Mouse (Mus musculus) liver, postnatal 0 days (tissue): Measurements from ENCODE around the gene Ctla4. TPM values are rescaled to one million over a fixed set of nuclear protein-coding genes. Genes with fewer than 3 reads are reported as not detected.
A peak's percentile ranks its signal among the peaks of the same experiment; 100 is the strongest.

Experiments
- ATAC-seq: fragments of 200-750 bp; cut with Nextera tagmentation; 2 replicates; pipeline ENCODE4 v1.8.0; 2017; ENCODE audit warnings: mild to moderate bottlenecking, moderate library complexity
- DNase-seq: peaks from one replicate; pipeline ENCODE4 v3.0.0-alpha.2; 2016
- H3K27ac ChIP-seq: fragments of 300-500 bp; sonication (generic); 2 replicates; pipeline ENCODE4 v1.5.1; 2014; ENCODE audit warnings: antibody characterized with exemption, moderate library complexity, mild to moderate bottlenecking, low read depth
- H3K27me3 ChIP-seq: fragments of 300-500 bp; sonication (generic); 2 replicates; pipeline ENCODE4 v1.6.1; 2014; ENCODE audit warnings: low read length, control low read depth, mixed read lengths; ENCODE audit not compliant: insufficient read depth
- H3K36me3 ChIP-seq: fragments of 300-500 bp; sonication (generic); replicated peaks from 2 replicates; pipeline ENCODE4 v1.6.1; 2014; ENCODE audit warnings: mild to moderate bottlenecking, control low read depth, low read length, moderate library complexity, mixed read lengths; ENCODE audit not compliant: insufficient read depth
- H3K4me1 ChIP-seq: fragments of 300-500 bp; sonication (generic); 2 replicates; pipeline ENCODE4 v1.6.1; 2014; ENCODE audit warnings: antibody characterized with exemption, mild to moderate bottlenecking, control low read depth; ENCODE audit not compliant: insufficient read depth
- H3K4me2 ChIP-seq: fragments of 300-500 bp; sonication (generic); 2 replicates; pipeline ENCODE4 v1.6.1; 2014; ENCODE audit warnings: low read depth, mild to moderate bottlenecking, low read length, moderate library complexity, mixed read lengths
- H3K4me3 ChIP-seq: fragments of 300-500 bp; sonication (generic); 2 replicates; pipeline ENCODE4 v1.5.1; 2014; ENCODE audit warnings: low read depth, low read length
- H3K9ac ChIP-seq: fragments of 300-500 bp; sonication (generic); replicated peaks from 2 replicates; pipeline ENCODE4 v1.6.1; 2014; ENCODE audit warnings: mild to moderate bottlenecking, moderate library complexity
- H3K9me3 ChIP-seq: fragments of 300-500 bp; sonication (generic); 2 replicates; pipeline ENCODE4 v1.6.1; 2016; ENCODE audit warnings: mild to moderate bottlenecking, control low read depth, low read length, mixed read lengths
- CTCF ChIP-seq: sonication (generic); IDR thresholded peaks from 2 replicates; pipeline ENCODE4 v1.5.1; 2016; ENCODE audit warnings: antibody characterized with exemption, low read depth
- EP300 ChIP-seq: IDR thresholded peaks from 2 replicates; pipeline ENCODE4 v1.6.1; 2016; ENCODE audit warnings: antibody characterized with exemption, low read depth, mild to moderate bottlenecking
- WGBS: fragments of 180-500 bp; shearing (Covaris S2); extraction: QIAGEN DNeasy Blood & Tissue Kit; methylation state at CpG from one replicate; pipeline ENCODE4 v1.1.7; 2014; ENCODE audit not compliant: insufficient replicate concordance; 5-methylcytosine and 5-hydroxymethylcytosine counted together
- polyA plus RNA-seq: library from polyadenylated mRNA; unstranded; fragments of >200 nt; fragmentation: Nextera tagmentation; extraction: Ambion mirVana; gene quantifications from 2 replicates; pipeline ENCODE4 v1.2.1, GENCODE M21; 2015

The Ctla4 gene
- polyA plus RNA-seq, 1 experiment from 2014 or later = not detected

DNA sequence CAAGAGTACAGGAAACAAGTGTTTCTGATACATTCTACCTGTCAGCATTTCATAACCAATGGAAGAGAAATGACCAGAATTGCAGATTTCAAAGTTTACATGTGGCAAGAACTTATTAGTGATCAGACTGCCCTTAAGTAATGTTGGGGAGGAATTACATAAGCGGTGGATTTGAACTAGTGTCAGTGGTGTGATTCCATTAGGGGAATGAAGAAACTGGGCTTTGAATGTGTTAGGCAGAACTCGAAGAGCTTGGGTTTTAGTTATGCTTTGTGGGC lies 12.1 kb downstream of the Ctla4 start:
- WGBS = 63% methylated on average over 2 of the region's 2 CpGs
- TF ChIP-seq EP300 (no peak), CTCF (no peak)
- no peaks in the 10 kb centered on the region for H3K4me1 ChIP-seq
- 0 out of 2 replicates have a peak overlapping the region, but pooled peaks have one; percentile 6 for H3K27ac ChIP-seq
- H3K9me3 ChIP-seq = no peaks in the 10 kb centered on the region
- DNase-seq = no peak
- H3K9ac ChIP-seq = no peak overlapping the region
- H3K4me3 ChIP-seq = no peak overlapping the region
- no peak overlapping the region for H3K4me2 ChIP-seq
- no peaks in the 10 kb centered on the region for H3K27me3 ChIP-seq
- ATAC-seq = 0 out of 2 replicates have a peak, but pooled peaks have one; percentile 29
- H3K36me3 ChIP-seq = no peaks in the 10 kb centered on the region

DNA sequence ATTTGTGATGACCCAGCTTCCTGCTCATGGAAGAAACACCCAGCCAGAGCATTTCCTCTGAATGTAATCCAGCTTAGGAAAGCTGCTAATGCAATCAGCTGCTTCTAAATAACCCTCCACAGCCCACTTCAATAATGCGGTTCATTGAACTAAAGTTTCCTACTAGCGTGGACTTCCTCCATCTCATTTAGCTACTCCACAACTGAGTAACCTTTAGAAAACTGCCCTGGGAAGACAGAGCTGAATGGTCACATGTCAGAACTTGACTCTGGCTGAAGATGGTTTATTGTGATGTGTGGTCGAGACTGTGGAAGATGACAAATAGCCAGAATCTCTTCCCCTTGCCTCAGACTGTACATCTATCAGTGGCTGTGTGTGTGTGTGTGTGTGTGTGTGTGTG lies 12.4 kb downstream of the Ctla4 start:
- Histone ChIP-seq H3K4me2 (no peak overlapping the region), H3K4me3 (no peak overlapping the region), H3K36me3 (no peaks in the 10 kb centered on the region), H3K27me3 (no peaks in the 10 kb centered on the region), H3K27ac (0 out of 2 replicates have a peak overlapping the region, but pooled peaks have one; percentile 6), H3K4me1 (no peaks in the 10 kb centered on the region), H3K9ac (no peak overlapping the region), H3K9me3 (no peaks in the 10 kb centered on the region)
- DNase-seq (no peak), ATAC-seq (peak; percentile 40; the same call in 1 of the 2 replicates)
- 54% methylated on average over 3 of the region's 3 CpGs for WGBS
- no peak for TF ChIP-seq EP300
- no peak for TF ChIP-seq CTCF

DNA sequence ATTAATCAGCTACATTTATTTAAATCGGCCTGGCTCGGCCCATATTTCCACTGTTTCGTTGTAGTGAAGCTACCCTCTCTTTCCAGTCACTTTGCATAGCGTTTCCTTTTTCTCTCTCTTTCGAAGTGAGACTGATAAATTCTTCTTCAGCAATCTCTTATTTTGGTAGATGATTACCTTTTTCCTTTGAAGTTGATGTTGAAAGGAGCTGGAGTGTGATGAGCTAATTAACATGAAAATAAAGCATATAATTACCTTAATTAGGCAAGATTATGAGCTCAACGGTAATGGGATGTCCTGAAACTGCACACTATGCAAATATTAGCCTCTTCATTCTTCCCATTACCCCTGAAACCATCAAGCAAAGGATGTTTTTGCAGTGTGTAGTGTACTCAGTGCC lies 15.7 kb downstream of the Ctla4 start:
- Histone ChIP-seq H3K4me1 (no peaks in the 10 kb centered on the region), H3K4me2 (no peak overlapping the region), H3K36me3 (no peaks in the 10 kb centered on the region), H3K4me3 (no peak overlapping the region), H3K27me3 (no peaks in the 10 kb centered on the region), H3K9ac (no peak overlapping the region), H3K27ac (no peak overlapping the region), H3K9me3 (no peaks in the 10 kb centered on the region)
- ATAC-seq = no peak
- DNase-seq = no peak
- 77% methylated on average over 6 of the region's 6 CpGs for WGBS
- no peak for TF ChIP-seq CTCF
- no peak for TF ChIP-seq EP300

DNA sequence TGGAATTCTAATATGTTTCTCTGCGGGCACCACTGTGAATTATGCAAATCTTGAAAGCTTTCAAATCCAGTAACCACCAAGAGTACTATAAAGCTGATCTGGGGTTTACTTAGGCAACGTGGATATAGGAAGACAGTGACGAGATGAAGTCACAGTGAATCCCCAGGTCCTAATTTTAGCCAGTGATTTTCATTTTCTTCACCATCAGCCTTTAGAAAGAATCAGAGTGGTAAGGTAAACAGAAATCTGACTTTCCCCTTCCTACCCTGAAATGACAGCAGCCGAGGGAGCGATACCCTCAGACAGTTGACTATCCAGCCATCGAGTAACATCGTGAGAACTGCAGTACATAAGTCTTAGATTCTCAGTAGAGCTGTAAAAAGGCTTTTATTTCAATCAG lies 16.3 kb downstream of the Ctla4 start:
- H3K4me2 ChIP-seq = no peak overlapping the region
- H3K4me1 ChIP-seq = no peaks in the 10 kb centered on the region
- no peak for ATAC-seq
- no peak for DNase-seq
- no peak overlapping the region for H3K4me3 ChIP-seq
- 79% methylated on average over 7 of the region's 7 CpGs for WGBS
- H3K9ac ChIP-seq = no peak overlapping the region
- H3K36me3 ChIP-seq = no peaks in the 10 kb centered on the region
- no peaks in the 10 kb centered on the region for H3K27me3 ChIP-seq
- no peak for TF ChIP-seq EP300
- TF ChIP-seq CTCF = no peak
- H3K27ac ChIP-seq = no peak overlapping the region
- no peaks in the 10 kb centered on the region for H3K9me3 ChIP-seq

DNA sequence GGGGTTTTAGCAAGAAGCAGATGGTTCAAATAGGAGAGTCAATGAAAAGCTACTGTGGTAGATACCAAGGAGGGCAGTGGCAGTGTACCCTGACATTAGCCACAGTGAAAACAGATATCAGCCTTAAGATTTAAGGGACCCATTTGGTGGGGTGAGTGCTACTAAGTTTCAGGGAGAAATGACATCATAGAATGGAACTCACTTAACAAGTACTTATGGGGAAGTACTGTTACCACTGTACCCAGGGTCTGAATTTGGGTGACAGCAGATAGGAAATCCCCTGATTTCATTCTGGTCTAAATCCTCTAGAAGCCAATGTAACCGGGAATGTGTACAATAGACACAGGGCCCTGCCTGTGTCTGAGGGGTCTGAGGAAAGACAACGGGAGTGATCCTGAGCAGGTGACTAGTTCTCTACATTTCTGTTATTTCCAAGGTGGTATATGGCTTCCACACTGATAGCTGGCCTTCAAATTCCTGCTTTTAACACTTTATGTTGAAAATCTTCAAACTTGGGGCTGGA lies 17.7 kb downstream of the Ctla4 start:
- TF ChIP-seq CTCF = no peak
- TF ChIP-seq EP300 = no peak
- H3K9me3 ChIP-seq = no peaks in the 10 kb centered on the region
- 78% methylated on average over 2 of the region's 2 CpGs for WGBS
- no peaks in the 10 kb centered on the region for H3K36me3 ChIP-seq
- H3K27ac ChIP-seq = no peak overlapping the region
- H3K4me2 ChIP-seq = no peak overlapping the region
- no peaks in the 10 kb centered on the region for H3K27me3 ChIP-seq
- DNase-seq (no peak), ATAC-seq (no peak)
- H3K4me1 ChIP-seq = no peaks in the 10 kb centered on the region
- no peak overlapping the region for H3K9ac ChIP-seq
- no peak overlapping the region for H3K4me3 ChIP-seq

DNA sequence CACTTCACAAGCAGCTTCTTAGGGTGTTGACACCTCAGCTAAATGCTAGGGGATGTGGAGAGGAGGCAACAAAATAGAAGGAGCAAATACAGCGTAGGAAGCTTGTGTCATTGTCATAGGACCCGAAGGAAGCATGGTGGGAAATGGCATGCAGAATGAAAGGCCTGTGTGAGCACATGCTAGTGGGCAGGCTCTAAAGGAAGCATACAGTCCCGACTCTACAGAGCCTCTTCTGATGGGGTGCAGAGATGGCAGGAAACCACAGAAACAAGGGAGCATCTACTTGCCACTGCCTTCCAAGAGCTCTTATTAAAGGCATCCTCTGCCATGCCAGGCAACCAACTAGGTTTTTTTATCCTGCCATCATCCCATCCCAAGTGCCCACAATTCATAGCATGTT lies 20.7 kb downstream of the Ctla4 start:
- no peak for ATAC-seq
- no peaks in the 10 kb centered on the region for H3K9me3 ChIP-seq
- H3K27ac ChIP-seq = no peak overlapping the region
- H3K9ac ChIP-seq = no peak overlapping the region
- 57% methylated on average over 3 of the region's 3 CpGs for WGBS
- H3K4me2 ChIP-seq = no peak overlapping the region
- no peak for TF ChIP-seq CTCF
- no peak for TF ChIP-seq EP300
- no peak overlapping the region for H3K4me3 ChIP-seq
- DNase-seq = no peak
- H3K36me3 ChIP-seq = no peaks in the 10 kb centered on the region
- H3K27me3 ChIP-seq = no peaks in the 10 kb centered on the region
- no peaks in the 10 kb centered on the region for H3K4me1 ChIP-seq

DNA sequence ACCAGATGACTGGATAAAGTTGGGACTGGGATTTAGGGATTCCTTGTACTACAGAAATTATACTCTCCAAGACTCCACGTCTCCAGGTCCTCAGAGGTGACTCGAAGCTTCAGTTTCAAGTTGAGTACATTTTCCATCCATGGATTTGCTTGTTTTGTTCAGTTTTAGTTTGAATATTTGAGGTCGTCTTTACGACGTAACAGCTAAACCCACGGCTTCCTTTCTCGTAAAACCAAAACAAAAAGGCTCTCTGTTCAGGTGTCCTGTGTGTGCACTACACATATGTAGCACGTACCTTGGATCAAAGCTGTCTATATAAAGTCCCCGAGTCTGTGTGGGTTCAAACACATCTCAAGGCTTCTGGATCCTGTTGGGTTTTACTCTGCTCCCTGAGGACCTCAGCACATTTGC lies 22.0 kb downstream of the Ctla4 start:
- H3K9ac ChIP-seq = no peak overlapping the region
- 65% methylated on average over 9 of the region's 9 CpGs for WGBS
- no peak overlapping the region for H3K27ac ChIP-seq
- no peak overlapping the region for H3K4me3 ChIP-seq
- ATAC-seq = no peak
- H3K9me3 ChIP-seq = no peaks in the 10 kb centered on the region
- TF ChIP-seq CTCF (no peak), EP300 (no peak)
- DNase-seq = no peak
- H3K27me3 ChIP-seq = no peaks in the 10 kb centered on the region
- no peaks in the 10 kb centered on the region for H3K36me3 ChIP-seq
- no peaks in the 10 kb centered on the region for H3K4me1 ChIP-seq
- H3K4me2 ChIP-seq = no peak overlapping the region
